Mouse (Mus musculus): ENCODE measurements around the gene Grin2c. TPM values are rescaled to one million over a fixed set of nuclear protein-coding genes. Genes with fewer than 3 reads are reported as not detected.

Grin2c gene
- polyA plus RNA-seq, 1 experiment from 2014 or later = 0.44 TPM

DNA sequence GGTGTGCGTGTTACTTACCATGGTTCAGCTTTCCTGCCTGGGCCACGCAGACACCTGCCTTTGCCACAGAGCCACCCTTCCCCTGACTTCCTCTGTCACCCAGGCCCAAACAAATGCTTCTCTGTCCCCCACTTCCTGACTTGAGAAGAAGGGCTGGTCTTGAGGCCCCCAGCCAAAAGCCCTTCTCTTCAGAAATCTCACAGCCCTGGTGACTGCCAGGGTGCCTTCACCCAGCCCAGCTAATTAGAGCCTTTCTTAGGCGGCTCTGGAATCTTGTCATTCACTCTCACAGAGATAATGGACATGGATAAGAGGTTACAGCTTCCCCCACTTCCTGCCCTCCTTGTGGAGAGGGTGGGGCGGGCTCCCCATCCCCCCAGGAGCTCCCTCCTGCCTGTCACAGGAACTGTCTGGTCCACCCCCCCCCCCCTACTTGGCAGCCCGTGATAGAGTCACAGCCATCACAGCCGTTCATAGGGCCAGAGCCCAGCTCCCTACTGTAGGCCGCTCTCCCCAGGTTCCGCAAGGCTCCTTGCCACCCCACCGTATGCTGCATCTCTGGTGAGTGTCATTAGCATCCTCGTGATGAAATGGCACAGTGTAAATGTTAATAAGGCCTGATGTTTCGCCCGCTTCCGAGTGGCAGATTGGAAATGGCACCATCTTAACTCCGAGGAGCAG, 40.1 kb downstream of the Grin2c start:
- peak overlapping the region; percentile 41; the same call in 1 of the 2 replicates for H3K27ac ChIP-seq (replicated peaks)
- no peak overlapping the region for H3K9ac ChIP-seq (replicated peaks)
- peaks cover 62% of the 10 kb centered on the region for H3K4me1 ChIP-seq
- no peaks in the 10 kb centered on the region for H3K36me3 ChIP-seq
- H3K4me3 ChIP-seq (replicated peaks) = no peak overlapping the region
- peak; percentile 32; the same call in 1 of the 2 replicates for ATAC-seq (ENCODE audit: low FRiP score)
- H3K9me3 ChIP-seq (replicated peaks) = no peaks in the 10 kb centered on the region
- 37% methylated on average over 14 of the region's 14 CpGs for WGBS
- H3K27me3 ChIP-seq (replicated peaks) = 0 out of 2 replicates have a peak, but pooled peaks cover 19% of the 10 kb centered on the region
- H3K4me2 ChIP-seq = no peak overlapping the region

DNA sequence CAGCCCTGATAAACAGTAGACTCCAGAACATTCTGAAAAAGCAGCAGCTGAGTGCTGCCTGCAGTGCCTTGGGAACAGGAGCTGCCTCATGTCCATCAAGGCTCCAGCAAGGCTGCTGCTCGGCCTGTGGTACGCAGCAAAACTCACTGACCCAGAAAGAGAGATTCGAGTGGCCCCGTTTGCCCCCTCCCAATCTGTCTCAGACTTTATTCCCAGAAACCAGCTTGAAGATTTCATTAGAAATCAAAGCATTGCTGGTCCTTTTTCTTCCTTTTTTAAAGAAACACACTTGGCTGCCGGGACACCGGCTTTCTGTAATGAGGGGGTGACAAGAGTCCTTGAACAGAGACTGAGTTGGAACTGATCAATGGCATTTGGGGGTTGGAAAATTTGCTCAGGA, 41.7 kb downstream of the Grin2c start:
- peaks cover 57% of the 10 kb centered on the region for H3K4me1 ChIP-seq
- H3K9ac ChIP-seq (replicated peaks) = no peak overlapping the region
- 0 out of 2 replicates have a peak, but pooled peaks cover 16% of the 10 kb centered on the region for H3K27me3 ChIP-seq (replicated peaks)
- H3K9me3 ChIP-seq (replicated peaks) = no peaks in the 10 kb centered on the region
- H3K36me3 ChIP-seq = 0 out of 2 replicates have a peak, but pooled peaks cover 3% of the 10 kb centered on the region
- no peak overlapping the region for H3K27ac ChIP-seq (replicated peaks)
- WGBS = 71% methylated on average over 6 of the region's 6 CpGs
- no peak for ATAC-seq (ENCODE audit: low FRiP score)
- H3K4me2 ChIP-seq = no peak overlapping the region
- no peak overlapping the region for H3K4me3 ChIP-seq (replicated peaks)

DNA sequence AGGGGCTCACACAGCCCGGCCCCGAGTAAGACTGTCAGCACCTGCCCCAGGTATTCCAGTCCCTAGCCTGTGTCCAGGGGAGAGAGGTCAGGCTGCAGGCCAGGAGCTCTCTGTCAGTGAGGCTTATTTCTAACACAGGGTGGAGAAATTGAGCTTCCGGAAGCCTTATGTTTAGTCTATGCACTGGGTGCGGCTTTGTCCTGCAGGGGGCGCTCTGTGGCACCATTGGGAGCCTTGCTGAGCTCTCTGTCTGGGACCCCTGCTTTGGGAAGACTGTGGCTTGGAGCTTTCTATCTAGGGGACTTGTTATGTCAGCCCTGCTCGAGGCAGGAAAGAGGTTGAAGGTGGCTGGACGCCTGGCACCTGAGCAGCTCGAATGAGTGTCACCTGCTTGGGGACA, 42.2 kb downstream of the Grin2c start:
- H3K27ac ChIP-seq (replicated peaks) = no peak overlapping the region
- H3K9me3 ChIP-seq (replicated peaks) = no peaks in the 10 kb centered on the region
- WGBS = 49% methylated on average over 8 of the region's 8 CpGs
- H3K4me2 ChIP-seq = no peak overlapping the region
- no peak overlapping the region for H3K9ac ChIP-seq (replicated peaks)
- peaks cover 56% of the 10 kb centered on the region for H3K4me1 ChIP-seq
- H3K36me3 ChIP-seq = 0 out of 2 replicates have a peak, but pooled peaks cover 3% of the 10 kb centered on the region
- H3K4me3 ChIP-seq (replicated peaks) = no peak overlapping the region
- H3K27me3 ChIP-seq (replicated peaks) = 0 out of 2 replicates have a peak, but pooled peaks cover 15% of the 10 kb centered on the region
- ATAC-seq (ENCODE audit: low FRiP score) = no peak

DNA sequence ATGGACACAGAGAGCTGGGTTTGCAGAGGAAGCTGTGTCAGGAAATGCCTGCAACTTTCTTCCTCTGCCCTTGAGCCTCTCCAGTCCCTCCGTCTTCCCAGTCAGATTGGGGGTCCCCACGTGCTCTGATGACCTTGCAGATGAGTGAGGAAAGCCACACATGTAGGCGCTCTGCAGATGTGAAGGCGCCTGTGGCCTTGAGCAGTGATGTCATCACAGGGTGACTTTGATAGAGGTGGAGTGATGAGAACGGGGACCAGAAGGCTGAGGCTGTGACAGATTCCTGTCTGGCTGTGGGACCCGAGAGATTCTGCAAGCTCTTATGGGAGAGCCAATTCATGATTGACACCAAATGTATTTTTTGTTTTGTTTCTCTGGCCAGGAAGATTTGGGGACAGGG, 43.2 kb downstream of the Grin2c start:
- no peaks in the 10 kb centered on the region for H3K9me3 ChIP-seq (replicated peaks)
- H3K4me3 ChIP-seq (replicated peaks) = no peak overlapping the region
- H3K4me2 ChIP-seq = no peak overlapping the region
- no peak overlapping the region for H3K27ac ChIP-seq (replicated peaks)
- no peak for ATAC-seq (ENCODE audit: low FRiP score)
- no peak overlapping the region for H3K9ac ChIP-seq (replicated peaks)
- H3K36me3 ChIP-seq = 0 out of 2 replicates have a peak, but pooled peaks cover 3% of the 10 kb centered on the region
- H3K27me3 ChIP-seq (replicated peaks) = 0 out of 2 replicates have a peak, but pooled peaks cover 13% of the 10 kb centered on the region
- peaks cover 49% of the 10 kb centered on the region for H3K4me1 ChIP-seq
- 74% methylated on average over 6 of the region's 6 CpGs for WGBS

DNA sequence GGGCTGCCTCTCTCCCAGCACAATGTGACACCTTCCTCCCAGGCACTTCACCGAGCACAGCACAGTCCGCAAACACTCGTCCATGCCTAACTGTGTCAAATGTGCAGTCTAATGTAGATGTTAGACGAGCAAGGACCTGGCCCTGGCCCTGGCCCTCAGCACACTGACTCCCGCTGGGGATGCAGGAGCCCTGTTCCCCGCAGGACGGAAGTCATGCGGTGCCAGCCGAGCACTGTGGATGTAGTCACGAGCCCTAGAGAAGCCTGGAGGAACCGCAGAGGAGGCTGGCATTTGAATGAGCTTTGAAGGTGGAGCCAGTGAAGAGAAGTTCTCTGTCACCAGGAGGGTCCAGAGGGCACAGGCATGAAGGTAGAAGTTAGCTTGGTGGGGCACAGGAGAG, 43.6 kb downstream of the Grin2c start:
- no peak overlapping the region for H3K4me2 ChIP-seq
- H3K4me1 ChIP-seq = peaks cover 48% of the 10 kb centered on the region
- no peaks in the 10 kb centered on the region for H3K9me3 ChIP-seq (replicated peaks)
- ATAC-seq (ENCODE audit: low FRiP score) = no peak
- H3K27ac ChIP-seq (replicated peaks) = no peak overlapping the region
- 0 out of 2 replicates have a peak, but pooled peaks cover 3% of the 10 kb centered on the region for H3K36me3 ChIP-seq
- 0 out of 2 replicates have a peak, but pooled peaks cover 12% of the 10 kb centered on the region for H3K27me3 ChIP-seq (replicated peaks)
- no peak overlapping the region for H3K9ac ChIP-seq (replicated peaks)
- WGBS = 77% methylated on average over 11 of the region's 11 CpGs
- H3K4me3 ChIP-seq (replicated peaks) = no peak overlapping the region

DNA sequence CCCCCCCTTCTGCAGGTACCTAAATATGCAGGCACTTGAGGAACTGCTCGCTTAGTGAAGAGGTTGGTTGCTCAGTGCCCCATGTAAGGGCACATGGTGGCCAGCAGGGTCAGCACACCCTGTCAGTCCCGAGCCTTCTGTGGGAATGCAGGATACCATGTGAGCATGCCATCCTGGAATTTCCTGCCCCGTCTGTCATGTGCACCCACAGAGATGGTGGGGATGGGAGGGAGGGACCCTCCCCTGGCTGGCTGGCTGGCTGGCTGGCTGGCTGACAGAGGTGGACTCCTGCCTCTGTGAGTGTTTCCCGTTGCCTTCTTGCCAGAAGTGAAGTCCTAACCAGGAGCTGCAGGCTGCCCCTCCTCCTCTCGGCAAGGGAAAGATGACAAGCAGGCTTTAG, 44.5 kb downstream of the Grin2c start:
- no peak overlapping the region for H3K9ac ChIP-seq (replicated peaks)
- ATAC-seq (ENCODE audit: low FRiP score) = no peak
- WGBS = 54% methylated on average over 5 of the region's 5 CpGs
- H3K36me3 ChIP-seq = 0 out of 2 replicates have a peak, but pooled peaks cover 3% of the 10 kb centered on the region
- H3K4me1 ChIP-seq = peaks cover 48% of the 10 kb centered on the region
- H3K27me3 ChIP-seq (replicated peaks) = 0 out of 2 replicates have a peak, but pooled peaks cover 12% of the 10 kb centered on the region
- no peak overlapping the region for H3K4me2 ChIP-seq
- H3K4me3 ChIP-seq (replicated peaks) = no peak overlapping the region
- H3K9me3 ChIP-seq (replicated peaks) = no peaks in the 10 kb centered on the region
- H3K27ac ChIP-seq (replicated peaks) = no peak overlapping the region

DNA sequence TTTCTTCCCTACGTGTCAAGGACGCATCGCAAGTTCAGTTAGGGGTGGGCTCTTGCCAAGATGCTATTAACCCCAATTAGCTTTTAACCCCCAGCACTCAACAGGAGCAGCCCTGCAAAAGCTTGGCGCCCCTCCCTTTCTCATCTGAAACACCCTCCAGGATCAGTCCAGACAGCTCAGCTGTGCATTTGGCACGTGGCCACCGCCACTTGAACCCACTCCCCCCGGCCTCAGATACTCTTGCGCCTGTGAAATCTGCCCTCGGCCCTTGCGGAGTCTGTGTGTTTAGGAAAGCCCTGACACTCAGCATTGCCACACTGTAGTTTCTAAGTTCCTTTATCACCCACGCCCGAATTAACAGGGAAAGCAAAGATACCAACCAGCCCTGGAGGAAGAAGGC, 45.0 kb downstream of the Grin2c start:
- Histone ChIP-seq H3K27ac (replicated peaks) (no peak overlapping the region), H3K9me3 (replicated peaks) (no peaks in the 10 kb centered on the region), H3K9ac (replicated peaks) (no peak overlapping the region), H3K36me3 (0 out of 2 replicates have a peak, but pooled peaks cover 3% of the 10 kb centered on the region), H3K4me2 (no peak overlapping the region), H3K4me1 (peaks cover 48% of the 10 kb centered on the region), H3K4me3 (replicated peaks) (no peak overlapping the region), H3K27me3 (replicated peaks) (0 out of 2 replicates have a peak, but pooled peaks cover 12% of the 10 kb centered on the region)
- WGBS = 46% methylated on average over 12 of the region's 12 CpGs
- ATAC-seq (ENCODE audit: low FRiP score) = no peak

DNA sequence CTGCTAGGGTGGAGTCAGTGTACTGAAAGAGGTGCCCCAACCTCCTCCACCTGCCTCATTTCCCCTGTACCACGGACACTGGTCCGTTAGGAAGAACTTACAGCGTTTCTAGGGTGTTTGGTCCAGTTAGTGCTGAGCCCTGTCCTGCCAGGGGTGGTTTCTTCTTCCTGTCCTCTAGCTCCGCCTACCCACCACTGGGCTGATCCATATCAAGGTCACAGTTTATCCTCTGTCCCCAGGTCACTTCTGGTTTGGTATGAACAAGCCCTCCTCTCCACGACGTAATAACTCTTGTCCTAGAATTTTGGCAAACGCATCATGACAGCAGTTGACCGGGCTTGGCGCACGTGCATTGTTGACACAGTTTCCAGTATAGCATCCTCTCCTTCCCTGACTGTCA, 47.4 kb downstream of the Grin2c start:
- WGBS = 92% methylated on average over 10 of the region's 10 CpGs
- no peak for ATAC-seq (ENCODE audit: low FRiP score)
- Histone ChIP-seq H3K9ac (replicated peaks) (no peak overlapping the region), H3K4me3 (replicated peaks) (no peak overlapping the region), H3K9me3 (replicated peaks) (no peaks in the 10 kb centered on the region), H3K4me2 (no peak overlapping the region), H3K27ac (replicated peaks) (no peak overlapping the region), H3K27me3 (replicated peaks) (0 out of 2 replicates have a peak, but pooled peaks cover 12% of the 10 kb centered on the region), H3K4me1 (peaks cover 28% of the 10 kb centered on the region), H3K36me3 (0 out of 2 replicates have a peak, but pooled peaks cover 3% of the 10 kb centered on the region)

DNA sequence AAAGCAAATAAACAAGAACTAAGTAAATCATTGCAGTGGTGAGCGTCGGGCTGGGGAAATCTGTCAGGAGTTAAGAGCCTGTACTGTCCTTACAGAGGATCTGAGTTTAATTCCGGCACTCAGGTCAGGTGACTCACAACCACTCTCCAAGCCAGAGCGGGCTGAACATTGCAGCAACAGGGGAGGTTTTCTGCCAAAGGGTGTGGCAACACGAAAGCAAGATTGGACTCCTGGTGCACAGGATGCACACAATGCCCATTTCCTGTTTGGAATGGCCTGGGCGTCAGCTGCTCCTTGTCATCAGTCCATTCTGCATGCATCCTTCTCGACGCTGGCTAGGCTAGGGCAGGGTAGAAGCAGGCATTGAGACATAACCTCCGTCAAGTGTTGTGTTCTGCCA, 47.8 kb downstream of the Grin2c start:
- no peak overlapping the region for H3K4me3 ChIP-seq (replicated peaks)
- H3K27me3 ChIP-seq (replicated peaks) = 0 out of 2 replicates have a peak, but pooled peaks cover 12% of the 10 kb centered on the region
- 81% methylated on average over 9 of the region's 9 CpGs for WGBS
- H3K9ac ChIP-seq (replicated peaks) = no peak overlapping the region
- H3K9me3 ChIP-seq (replicated peaks) = no peaks in the 10 kb centered on the region
- no peak overlapping the region for H3K27ac ChIP-seq (replicated peaks)
- 0 out of 2 replicates have a peak, but pooled peaks cover 3% of the 10 kb centered on the region for H3K36me3 ChIP-seq
- H3K4me2 ChIP-seq = no peak overlapping the region
- H3K4me1 ChIP-seq = peaks cover 28% of the 10 kb centered on the region
- no peak for ATAC-seq (ENCODE audit: low FRiP score)

DNA sequence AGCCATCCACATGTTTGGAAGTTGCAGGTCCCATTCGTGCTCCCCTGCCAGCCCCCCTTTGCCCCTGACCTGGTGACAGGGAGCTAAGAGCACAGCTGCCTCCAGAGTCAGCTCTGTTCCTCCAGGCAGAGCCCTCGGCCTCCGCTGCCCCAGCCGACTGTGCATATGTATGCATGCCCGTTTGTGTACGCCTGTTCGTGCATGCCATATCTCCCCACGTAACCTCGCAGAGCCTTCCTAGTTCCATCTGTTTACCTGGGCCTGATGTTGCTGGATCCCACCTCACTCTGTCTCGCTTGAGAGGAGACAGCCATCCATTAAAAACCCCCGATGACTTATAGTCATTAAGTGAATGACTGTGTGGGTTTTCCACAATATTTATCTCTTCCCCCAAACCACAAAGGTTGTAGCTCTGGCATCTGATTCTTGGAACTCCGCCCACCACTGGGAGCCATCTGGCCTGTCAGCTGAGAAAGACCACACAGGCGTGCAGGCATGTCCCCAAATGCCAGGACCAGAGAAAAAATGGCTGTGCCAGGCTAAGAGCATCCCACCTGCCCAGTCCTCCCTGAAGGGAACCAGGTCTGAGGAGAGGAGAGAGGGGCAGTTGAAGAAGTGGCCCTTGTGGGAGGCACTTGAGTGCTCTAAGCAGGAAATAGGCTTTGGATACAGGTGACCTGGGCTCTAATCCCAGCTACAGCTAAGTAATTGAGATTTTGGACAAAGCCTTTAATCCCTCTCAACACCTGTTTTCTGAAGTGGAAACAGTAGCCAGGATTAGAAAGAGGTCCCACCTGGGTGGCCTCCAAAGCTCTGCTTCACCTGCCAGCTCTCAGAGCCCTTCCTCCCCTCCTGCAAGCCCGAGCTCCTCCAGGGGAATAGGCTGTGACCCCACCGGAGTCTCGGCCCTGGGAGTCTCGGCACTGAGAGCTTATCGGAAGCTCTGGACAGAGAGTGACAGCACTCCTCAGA, 49.3 kb downstream of the Grin2c start:
- no peak overlapping the region for H3K27ac ChIP-seq (replicated peaks)
- no peak overlapping the region for H3K9ac ChIP-seq (replicated peaks)
- peak; percentile 42; the same call in 1 of the 2 replicates for ATAC-seq (ENCODE audit: low FRiP score)
- peaks cover 12% of the 10 kb centered on the region; the same call in 1 of the 2 replicates for H3K27me3 ChIP-seq (replicated peaks)
- H3K4me3 ChIP-seq (replicated peaks) = no peak overlapping the region
- no peaks in the 10 kb centered on the region for H3K9me3 ChIP-seq (replicated peaks)
- H3K4me2 ChIP-seq = no peak overlapping the region
- 0 out of 2 replicates have a peak, but pooled peaks cover 3% of the 10 kb centered on the region for H3K36me3 ChIP-seq
- WGBS = 43% methylated on average over 18 of the region's 18 CpGs
- H3K4me1 ChIP-seq = peaks cover 26% of the 10 kb centered on the region

DNA sequence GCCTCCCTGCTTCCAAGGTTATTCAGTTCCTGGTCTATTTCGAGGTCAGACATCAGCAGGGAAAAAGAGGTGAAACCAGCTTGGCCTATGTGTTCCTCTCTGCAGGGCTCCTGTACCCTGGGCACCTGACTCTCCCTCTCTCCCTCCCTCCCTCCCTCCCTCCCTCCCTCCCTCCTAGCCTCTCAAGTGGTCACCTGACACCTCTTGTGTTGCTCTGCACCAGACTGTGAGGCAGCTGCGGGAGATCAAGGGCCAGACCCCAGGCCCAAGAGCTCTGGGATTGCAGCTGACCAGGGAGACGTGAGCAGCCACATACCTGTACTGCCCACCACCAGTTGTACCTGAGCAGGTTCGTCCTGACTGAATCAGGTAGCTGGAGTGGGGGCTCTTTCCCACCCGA, 51.9 kb downstream of the Grin2c start:
- H3K4me2 ChIP-seq = no peak overlapping the region
- no peaks in the 10 kb centered on the region for H3K36me3 ChIP-seq
- WGBS = 50% methylated on average over 5 of the region's 5 CpGs
- ATAC-seq (ENCODE audit: low FRiP score) = no peak
- H3K4me1 ChIP-seq = peaks cover 18% of the 10 kb centered on the region
- no peaks in the 10 kb centered on the region for H3K9me3 ChIP-seq (replicated peaks)
- peaks cover 11% of the 10 kb centered on the region; the same call in 1 of the 2 replicates for H3K27me3 ChIP-seq (replicated peaks)
- no peak overlapping the region for H3K27ac ChIP-seq (replicated peaks)
- H3K4me3 ChIP-seq (replicated peaks) = no peak overlapping the region
- no peak overlapping the region for H3K9ac ChIP-seq (replicated peaks)
